Mouse (Mus musculus) kidney, embryonic 15.5 days (tissue): ENCODE results near the gene Rpl9-ps1. TPM values are rescaled to one million over a fixed set of nuclear protein-coding genes. Genes with fewer than 3 reads are reported as not detected.

Source experiments
- ATAC-seq: fragments of 200-750 bp; cut with Nextera tagmentation; replicated peaks from 2 replicates; pipeline ENCODE4 v1.8.0; 2017; ENCODE audit warnings: moderate TSS enrichment; ENCODE audit not compliant: low FRiP score
- H3K27ac ChIP-seq: fragments of 300-500 bp; sonication (generic); 2 replicates; pipeline ENCODE4 v1.5.1; 2015; ENCODE audit warnings: mild to moderate bottlenecking, inconsistent platforms
- H3K27me3 ChIP-seq: fragments of 300-500 bp; sonication (generic); 2 replicates; pipeline ENCODE4 v1.6.1; 2015; ENCODE audit warnings: inconsistent platforms
- H3K36me3 ChIP-seq: fragments of 300-500 bp; sonication (generic); 2 replicates; pipeline ENCODE4 v1.6.1; 2015; ENCODE audit warnings: inconsistent platforms
- H3K4me1 ChIP-seq: fragments of 300-500 bp; sonication (generic); 2 replicates; pipeline ENCODE4 v1.6.1; 2015; ENCODE audit warnings: inconsistent platforms
- H3K4me2 ChIP-seq: fragments of 300-500 bp; sonication (generic); 2 replicates; pipeline ENCODE4 v1.6.1; 2015; ENCODE audit warnings: moderate library complexity, mild to moderate bottlenecking, inconsistent platforms
- H3K4me3 ChIP-seq: fragments of 300-500 bp; sonication (generic); replicated peaks from 2 replicates; pipeline ENCODE4 v1.5.1; 2015; ENCODE audit warnings: mild to moderate bottlenecking, inconsistent platforms
- H3K9ac ChIP-seq: fragments of 300-500 bp; sonication (generic); 2 replicates; pipeline ENCODE4 v1.6.1; 2015; ENCODE audit warnings: mild to moderate bottlenecking, inconsistent platforms
- H3K9me3 ChIP-seq: fragments of 300-500 bp; sonication (generic); replicated peaks from 2 replicates; pipeline ENCODE4 v1.6.1; 2016; ENCODE audit warnings: inconsistent platforms
- WGBS: fragments of 180-500 bp; shearing (Covaris S2); methylation state at CpG from one replicate; pipeline ENCODE4 v1.1.7; 2015; ENCODE audit warnings: mixed read lengths; 5-methylcytosine and 5-hydroxymethylcytosine counted together
- polyA plus RNA-seq: library from polyadenylated mRNA; unstranded; fragments of >200 nt; fragmentation: Nextera tagmentation; extraction: Ambion mirVana; gene quantifications from 2 replicates; pipeline ENCODE4 v1.2.1, GENCODE M21; 2015

Gene Rpl9-ps1
- polyA plus RNA-seq, 1 experiment from 2014 or later: not detected

- WGBS: 73% methylated on average over 5 of the region's 5 CpGs
- no peak overlapping the region for H3K9ac ChIP-seq
- H3K27ac ChIP-seq: no peak overlapping the region
- no peaks in the 10 kb centered on the region for H3K9me3 ChIP-seq
- H3K4me1 ChIP-seq: no peaks in the 10 kb centered on the region
- no peak for ATAC-seq
- H3K36me3 ChIP-seq: no peaks in the 10 kb centered on the region
- H3K27me3 ChIP-seq: no peaks in the 10 kb centered on the region
- no peak overlapping the region for H3K4me3 ChIP-seq
- no peak overlapping the region for H3K4me2 ChIP-seq
Measured at GRCm38 (mm10) chr11:83618238-83618637, 27.2 kb downstream of the Rpl9-ps1 start.

- no peak overlapping the region for H3K27ac ChIP-seq
- H3K4me2 ChIP-seq: no peak overlapping the region
- no peaks in the 10 kb centered on the region for H3K27me3 ChIP-seq
- ATAC-seq: no peak
- 88% methylated on average over 1 of the region's 1 CpGs for WGBS
- H3K4me3 ChIP-seq: no peak overlapping the region
- H3K36me3 ChIP-seq: no peaks in the 10 kb centered on the region
- H3K9me3 ChIP-seq: no peaks in the 10 kb centered on the region
- no peaks in the 10 kb centered on the region for H3K4me1 ChIP-seq
- no peak overlapping the region for H3K9ac ChIP-seq
Measured at GRCm38 (mm10) chr11:83616586-83616985, 28.8 kb downstream of the Rpl9-ps1 start.

- H3K4me1 ChIP-seq: no peaks in the 10 kb centered on the region
- H3K4me3 ChIP-seq: no peak overlapping the region
- no peak for ATAC-seq
- no peaks in the 10 kb centered on the region for H3K36me3 ChIP-seq
- no peak overlapping the region for H3K9ac ChIP-seq
- no peaks in the 10 kb centered on the region for H3K9me3 ChIP-seq
- no peak overlapping the region for H3K27ac ChIP-seq
- no peaks in the 10 kb centered on the region for H3K27me3 ChIP-seq
- 79% methylated on average over 2 of the region's 2 CpGs for WGBS
- H3K4me2 ChIP-seq: no peak overlapping the region
Measured at GRCm38 (mm10) chr11:83610900-83611299, 34.5 kb downstream of the Rpl9-ps1 start.

GRCm38 (mm10) chr11:83606396-83606795 is 39.0 kb downstream of the Rpl9-ps1 start:
- WGBS: 56% methylated on average over 1 of the region's 1 CpGs
- no peak for ATAC-seq
- Histone ChIP-seq H3K4me1 (no peaks in the 10 kb centered on the region), H3K4me3 (no peak overlapping the region), H3K36me3 (no peaks in the 10 kb centered on the region), H3K4me2 (no peak overlapping the region), H3K9ac (no peak overlapping the region), H3K27ac (no peak overlapping the region), H3K9me3 (no peaks in the 10 kb centered on the region), H3K27me3 (no peaks in the 10 kb centered on the region)

- Histone ChIP-seq H3K4me3 (no peak overlapping the region), H3K27ac (no peak overlapping the region), H3K9me3 (no peaks in the 10 kb centered on the region), H3K4me2 (no peak overlapping the region), H3K36me3 (no peaks in the 10 kb centered on the region), H3K27me3 (no peaks in the 10 kb centered on the region), H3K9ac (no peak overlapping the region), H3K4me1 (no peaks in the 10 kb centered on the region)
- no peak for ATAC-seq
- 87% methylated on average over 3 of the region's 3 CpGs for WGBS
Measured at GRCm38 (mm10) chr11:83605535-83605934, 39.9 kb downstream of the Rpl9-ps1 start.

- no peak overlapping the region for H3K27ac ChIP-seq
- no peaks in the 10 kb centered on the region for H3K4me1 ChIP-seq
- no peak overlapping the region for H3K4me2 ChIP-seq
- no peaks in the 10 kb centered on the region for H3K36me3 ChIP-seq
- H3K27me3 ChIP-seq: no peaks in the 10 kb centered on the region
- WGBS: 89% methylated on average over 4 of the region's 4 CpGs
- ATAC-seq: no peak
- no peaks in the 10 kb centered on the region for H3K9me3 ChIP-seq
- H3K9ac ChIP-seq: no peak overlapping the region
- H3K4me3 ChIP-seq: no peak overlapping the region
Measured at GRCm38 (mm10) chr11:83604698-83605097, 40.7 kb downstream of the Rpl9-ps1 start.

DNA sequence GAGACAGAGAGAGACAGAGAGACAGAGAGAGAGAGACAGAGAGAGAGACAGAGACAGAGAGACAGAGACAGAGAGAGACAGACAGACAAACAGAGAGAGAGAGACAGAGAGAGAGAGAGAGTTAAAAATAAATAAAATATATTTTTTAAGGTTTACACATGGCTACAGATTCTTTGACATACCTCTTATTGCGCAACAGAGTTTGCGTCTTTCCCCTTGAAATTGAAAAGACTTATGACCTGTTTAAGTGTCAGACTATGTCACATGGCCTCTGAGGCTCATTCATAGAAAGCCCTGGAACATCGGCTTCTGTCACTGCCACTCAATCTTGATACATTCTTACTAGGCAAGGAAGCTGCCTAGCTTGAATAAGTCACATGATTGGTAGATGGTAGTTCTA is 42.0 kb downstream of the Rpl9-ps1 start:
- Histone ChIP-seq H3K4me1 (no peaks in the 10 kb centered on the region), H3K4me3 (no peak overlapping the region), H3K36me3 (no peaks in the 10 kb centered on the region), H3K27me3 (no peaks in the 10 kb centered on the region), H3K9ac (no peak overlapping the region), H3K9me3 (no peaks in the 10 kb centered on the region), H3K27ac (no peak overlapping the region), H3K4me2 (no peak overlapping the region)
- ATAC-seq: no peak
- 89% methylated on average over 3 of the region's 3 CpGs for WGBS

GRCm38 (mm10) chr11:83600576-83600975 is 44.8 kb downstream of the Rpl9-ps1 start:
- Histone ChIP-seq H3K9ac (no peak overlapping the region), H3K27me3 (no peaks in the 10 kb centered on the region), H3K27ac (no peak overlapping the region), H3K4me2 (no peak overlapping the region), H3K36me3 (no peaks in the 10 kb centered on the region), H3K4me1 (no peaks in the 10 kb centered on the region), H3K4me3 (no peak overlapping the region), H3K9me3 (no peaks in the 10 kb centered on the region)
- ATAC-seq: no peak
- WGBS: 42% methylated on average over 2 of the region's 2 CpGs

- no peaks in the 10 kb centered on the region for H3K36me3 ChIP-seq
- no peak for ATAC-seq
- no peaks in the 10 kb centered on the region for H3K27me3 ChIP-seq
- 65% methylated on average over 3 of the region's 3 CpGs for WGBS
- H3K4me3 ChIP-seq: no peak overlapping the region
- H3K9ac ChIP-seq: no peak overlapping the region
- H3K4me2 ChIP-seq: no peak overlapping the region
- H3K27ac ChIP-seq: no peak overlapping the region
- no peaks in the 10 kb centered on the region for H3K4me1 ChIP-seq
- no peaks in the 10 kb centered on the region for H3K9me3 ChIP-seq
Measured at GRCm38 (mm10) chr11:83598991-83599390, 46.4 kb downstream of the Rpl9-ps1 start.

DNA sequence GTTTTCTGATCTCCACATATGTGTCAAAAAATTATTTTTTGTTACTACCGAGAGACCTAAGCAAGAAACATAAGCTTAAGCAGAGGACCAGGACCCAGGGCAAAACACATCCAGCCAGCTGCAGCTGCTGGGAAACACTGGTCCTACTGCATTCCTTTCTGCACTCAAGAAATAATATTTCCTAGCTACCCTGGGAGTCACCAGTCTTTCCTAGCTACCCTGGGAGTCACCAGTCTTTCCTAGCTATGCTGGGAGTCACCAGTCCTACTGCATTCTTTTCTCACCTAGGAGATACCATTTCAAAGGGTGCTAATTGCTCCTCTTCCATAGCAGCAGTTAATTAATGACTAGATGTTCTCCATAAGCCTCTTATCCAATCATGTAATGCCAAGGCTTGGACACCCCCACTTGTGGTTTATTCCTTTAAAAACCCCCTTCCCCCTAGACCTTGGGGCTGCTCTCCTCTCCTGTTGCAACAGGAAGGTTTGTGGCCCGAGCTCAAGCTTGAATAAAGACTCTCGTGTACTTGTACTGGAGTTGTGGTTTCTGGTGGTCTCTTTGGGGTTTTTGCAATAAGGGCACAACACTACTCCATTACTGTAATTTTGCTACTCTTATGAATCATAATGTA is 47.1 kb downstream of the Rpl9-ps1 start:
- Histone ChIP-seq H3K4me3 (no peak overlapping the region), H3K27me3 (no peaks in the 10 kb centered on the region), H3K27ac (no peak overlapping the region), H3K9ac (no peak overlapping the region), H3K9me3 (no peaks in the 10 kb centered on the region), H3K4me1 (no peaks in the 10 kb centered on the region), H3K36me3 (no peaks in the 10 kb centered on the region), H3K4me2 (no peak overlapping the region)
- WGBS: 75% methylated on average over 3 of the region's 3 CpGs
- no peak for ATAC-seq

- WGBS: 91% methylated on average over 7 of the region's 7 CpGs
- H3K4me3 ChIP-seq: no peak overlapping the region
- H3K27me3 ChIP-seq: no peaks in the 10 kb centered on the region
- H3K4me1 ChIP-seq: 0 out of 2 replicates have a peak, but pooled peaks cover 3% of the 10 kb centered on the region
- no peak overlapping the region for H3K9ac ChIP-seq
- no peak overlapping the region for H3K4me2 ChIP-seq
- H3K36me3 ChIP-seq: no peaks in the 10 kb centered on the region
- no peak for ATAC-seq
- H3K9me3 ChIP-seq: no peaks in the 10 kb centered on the region
- no peak overlapping the region for H3K27ac ChIP-seq
Measured at GRCm38 (mm10) chr11:83597796-83598195, 47.6 kb downstream of the Rpl9-ps1 start.

- no peak for ATAC-seq
- H3K9ac ChIP-seq: no peak overlapping the region
- H3K4me2 ChIP-seq: no peak overlapping the region
- H3K27me3 ChIP-seq: no peaks in the 10 kb centered on the region
- no peak overlapping the region for H3K27ac ChIP-seq
- 79% methylated on average over 7 of the region's 7 CpGs for WGBS
- no peaks in the 10 kb centered on the region for H3K9me3 ChIP-seq
- no peak overlapping the region for H3K4me3 ChIP-seq
- H3K36me3 ChIP-seq: no peaks in the 10 kb centered on the region
- H3K4me1 ChIP-seq: 0 out of 2 replicates have a peak, but pooled peaks cover 5% of the 10 kb centered on the region
Measured at GRCm38 (mm10) chr11:83595669-83596455, 49.6 kb downstream of the Rpl9-ps1 start.
